Mouse (Mus musculus) CH12.LX (cell line): ENCODE data around the gene Mvk. TPM values are rescaled to one million over a fixed set of nuclear protein-coding genes. Genes with fewer than 3 reads are reported as not detected.

Experiments
- DNase-seq: peaks from one replicate; pipeline ENCODE4 v3.0.0-alpha.2; 2013; ENCODE audit errors: extremely low read depth
- H3K27ac ChIP-seq: 2 replicates; pipeline ENCODE4 v1.5.1; 2012; ENCODE audit warnings: low read depth, mild to moderate bottlenecking, control low read depth, moderate library complexity; ENCODE audit not compliant: insufficient read depth
- H3K27me3 ChIP-seq: replicated peaks from 2 replicates; pipeline ENCODE3; 2012; ENCODE audit warnings: inconsistent platforms
- H3K36me3 ChIP-seq, 2 experiments: replicated peaks in 1 of 2; 2 replicates each; pipeline versions ENCODE3 to v1.6.1; 2012; ENCODE audit warnings: inconsistent platforms in 1 of 2, low read length in 1 of 2, mild to moderate bottlenecking in 1 of 2, mixed read lengths in 1 of 2, moderate library complexity in 1 of 2; ENCODE audit not compliant: control insufficient read depth in 1 of 2, insufficient read depth in 1 of 2
- H3K4me1 ChIP-seq, 2 experiments: 2 replicates each; pipeline ENCODE4 v1.6.1; 2012; ENCODE audit warnings: inconsistent platforms in 1 of 2, moderate library complexity in 1 of 2; ENCODE audit not compliant: insufficient read depth in 2 of 2, control insufficient read depth in 1 of 2
- H3K4me2 ChIP-seq: 2 replicates; pipeline ENCODE4 v1.6.1; 2012; ENCODE audit warnings: low read depth, mild to moderate bottlenecking, control low read depth; ENCODE audit not compliant: poor library complexity, insufficient read depth, severe bottlenecking
- H3K4me3 ChIP-seq, 3 experiments: fragments of 150-350 bp in 1 of 3; sonication (generic) in 1 of 3; replicated peaks in 1 of 3; 2 replicates each; pipeline versions ENCODE3 to v1.5.1; 2011 to 2012; ENCODE audit warnings: low read depth in 2 of 3, low read length in 2 of 3, mild to moderate bottlenecking in 2 of 3, moderate library complexity in 2 of 3, control low read depth in 1 of 3, improper control_type of control experiment in 1 of 3, inconsistent platforms in 1 of 3, mixed read lengths in 1 of 3; ENCODE audit not compliant: poor library complexity in 1 of 3
- H3K79me2 ChIP-seq: replicated peaks from 2 replicates; pipeline ENCODE4 v1.6.1; 2012; ENCODE audit warnings: mild to moderate bottlenecking, moderate library complexity; ENCODE audit not compliant: control insufficient read depth, poor library complexity, insufficient read depth, severe bottlenecking; ENCODE audit errors: extremely low read depth
- H3K9ac ChIP-seq: 2 replicates; pipeline ENCODE4 v1.6.1; 2012; ENCODE audit warnings: low read depth, mild to moderate bottlenecking, control low read depth, moderate library complexity; ENCODE audit not compliant: insufficient read depth
- H3K9me3 ChIP-seq: replicated peaks from 2 replicates; pipeline ENCODE3; 2012; ENCODE audit warnings: low read length, inconsistent platforms, mixed read lengths
- CTCF ChIP-seq, 2 experiments: IDR thresholded peaks in 1 of 2; conservative IDR thresholded peaks in 1 of 2; 2 replicates each; pipeline ENCODE4 v1.5.1; 2011 to 2012; ENCODE audit warnings: low read depth in 2 of 2, low read length in 2 of 2, improper control_type of control experiment in 1 of 2, inconsistent platforms in 1 of 2, mild to moderate bottlenecking in 1 of 2, moderate library complexity in 1 of 2
- E2F4 ChIP-seq: IDR thresholded peaks from 2 replicates; pipeline ENCODE4 v1.6.1; 2011; ENCODE audit warnings: low read depth, low read length, improper control_type of control experiment; ENCODE audit not compliant: insufficient replicate concordance
- ELF1 ChIP-seq: IDR thresholded peaks from 2 replicates; pipeline ENCODE4 v1.6.1; 2014; ENCODE audit warnings: low read depth, mild to moderate bottlenecking, inconsistent platforms, low read length, improper control_type of control experiment
- EP300 ChIP-seq: IDR thresholded peaks from 2 replicates; pipeline ENCODE4 v1.6.1; 2011; ENCODE audit warnings: low read length, improper control_type of control experiment
- GABPA ChIP-seq: IDR thresholded peaks from 2 replicates; pipeline ENCODE4 v1.6.1; 2012; ENCODE audit warnings: low read depth, low read length, improper control_type of control experiment, inconsistent platforms; ENCODE audit not compliant: insufficient replicate concordance
- HCFC1 ChIP-seq: IDR thresholded peaks from 2 replicates; pipeline ENCODE4 v1.6.1; 2012; ENCODE audit warnings: low read depth, mild to moderate bottlenecking, inconsistent platforms, low read length, improper control_type of control experiment
- MAFK ChIP-seq: IDR thresholded peaks from 2 replicates; pipeline ENCODE4 v1.6.1; 2011; ENCODE audit warnings: low read length, improper control_type of control experiment; ENCODE audit not compliant: insufficient replicate concordance
- MAZ ChIP-seq: IDR thresholded peaks from 2 replicates; pipeline ENCODE4 v1.6.1; 2012; ENCODE audit warnings: low read depth, mild to moderate bottlenecking, inconsistent platforms, low read length, improper control_type of control experiment, moderate library complexity
- RAD21 ChIP-seq: IDR thresholded peaks from 2 replicates; pipeline ENCODE4 v1.6.1; 2011; ENCODE audit warnings: low read depth, mild to moderate bottlenecking, low read length, improper control_type of control experiment, moderate library complexity
- TBP ChIP-seq: conservative IDR thresholded peaks from 2 replicates; pipeline ENCODE4 v1.6.1; 2011; ENCODE audit warnings: low read depth, low read length, improper control_type of control experiment
- TCF12 ChIP-seq: IDR thresholded peaks from 2 replicates; pipeline ENCODE4 v1.6.1; 2014; ENCODE audit warnings: low read depth, mild to moderate bottlenecking, inconsistent platforms, low read length, improper control_type of control experiment
- USF1 ChIP-seq: IDR thresholded peaks from 2 replicates; pipeline ENCODE4 v1.6.1; 2014; ENCODE audit warnings: low read depth, mild to moderate bottlenecking, inconsistent platforms, low read length, improper control_type of control experiment
- USF2 ChIP-seq: conservative IDR thresholded peaks from 2 replicates; pipeline ENCODE4 v1.6.1; 2011; ENCODE audit warnings: low read depth, low read length, improper control_type of control experiment
- dilution Hi-C: fragments of 300-500 bp; cut with MboI; formaldehyde crosslinking; loops from 2 replicates; pipeline ENCODE4 v1.14.3; 2020; ENCODE audit warnings: low sequenced_read_pairs; ENCODE audit not compliant: extremely low pct_unique_long_range_greater_than_20kb, extremely low pct_ligation_motif_present
- in situ Hi-C: fragments of 300-500 bp; cut with MboI; formaldehyde crosslinking; loops from 3 replicates; pipeline ENCODE4 v1.14.3; 2019; ENCODE audit warnings: low sequenced_read_pairs, low pct_ligation_motif_present, low pct_unique_long_range_greater_than_20kb, mixed read lengths
- polyA plus RNA-seq: library from polyadenylated mRNA; unstranded; fragments of >175 nt; gene quantifications from 2 replicates; pipeline ENCODE4 v1.2.1, GENCODE M21; 2012; ENCODE audit warnings: low read depth; ENCODE audit not compliant: insufficient read length
- total RNA-seq, 2 experiments: library from RNA; depleted of rRNA; stranded (reverse); fragments of 300-350 nt in 1 of 2; fragments of >200 nt in 1 of 2; gene quantifications; 2 replicates each; pipeline ENCODE4 v1.2.3; 2012 to 2014

Gene Mvk
- total and polyA plus RNA-seq, 3 experiments = 21.0 to 27.9 (median 24.2) TPM

DNA sequence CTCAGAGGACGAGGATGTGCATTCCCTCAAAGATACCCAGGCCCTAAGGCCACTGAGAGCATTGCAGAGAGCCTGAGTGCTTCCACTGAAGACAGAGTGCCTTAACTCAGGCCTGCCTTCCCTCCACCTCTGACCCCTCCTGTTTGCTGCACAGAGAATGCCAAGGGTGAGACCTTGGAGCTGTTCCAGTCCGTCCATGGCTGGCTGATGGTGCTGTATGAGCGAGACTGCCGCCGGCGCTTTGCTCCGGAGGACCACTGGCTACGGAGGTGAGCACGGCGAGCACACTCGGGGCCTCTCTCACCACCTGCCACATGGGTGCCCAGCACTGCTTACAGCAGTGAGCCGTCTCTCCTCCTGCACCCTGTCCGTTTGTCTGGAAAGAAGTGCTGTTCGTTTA lies 37.5 kb upstream of the Mvk start:
- H3K27me3 ChIP-seq = no peaks in the 10 kb centered on the region
- no peak overlapping the region for H3K27ac ChIP-seq
- H3K36me3 ChIP-seq = peaks cover 98 to 100% of the 10 kb centered on the region in 2 experiments
- no peak overlapping the region for H3K4me3 ChIP-seq
- TF ChIP-seq ELF1 = no peak
- no peak overlapping the region for H3K9ac ChIP-seq
- DNase-seq = no peak
- no peaks in the 10 kb centered on the region for H3K4me1 ChIP-seq
- no peaks in the 10 kb centered on the region for H3K9me3 ChIP-seq
- dilution Hi-C loops (no loop called here), in situ Hi-C loops (no loop called here)
- H3K79me2 ChIP-seq = no peaks in the 10 kb centered on the region
- H3K4me2 ChIP-seq = no peak overlapping the region

DNA sequence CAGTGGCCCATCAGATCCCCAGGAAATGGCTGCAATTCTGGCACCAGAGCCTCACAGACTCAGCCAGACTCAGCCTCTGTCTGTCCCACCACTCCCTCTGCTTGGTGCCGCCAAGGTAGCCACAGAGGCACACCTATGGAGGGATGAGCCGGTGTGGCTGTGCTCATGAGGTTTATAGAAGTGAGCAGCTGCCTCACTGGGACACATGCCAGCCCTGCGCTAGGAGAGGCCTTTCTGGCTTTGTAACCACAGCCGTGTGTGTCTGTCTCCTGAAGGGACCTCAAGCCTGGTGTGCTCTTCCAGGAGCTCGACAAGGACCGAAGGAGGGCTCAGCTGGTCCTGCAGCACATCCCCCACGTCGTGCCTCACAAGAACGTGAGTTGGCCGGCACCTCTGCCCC lies 36.8 kb upstream of the Mvk start:
- Histone ChIP-seq H3K4me1 (no peaks in the 10 kb centered on the region), H3K9me3 (no peaks in the 10 kb centered on the region), H3K79me2 (no peaks in the 10 kb centered on the region), H3K9ac (no peak overlapping the region), H3K27ac (no peak overlapping the region), H3K4me3 (no peak overlapping the region), H3K36me3 (peaks cover 98 to 100% of the 10 kb centered on the region in 2 experiments), H3K4me2 (no peak overlapping the region), H3K27me3 (no peaks in the 10 kb centered on the region)
- in situ Hi-C loops = no loop called here
- TF ChIP-seq E2F4 (no peak), USF2 (no peak), TBP (no peak), RAD21 (no peak), MAZ (no peak), MAFK (no peak), USF1 (no peak), CTCF (conservative IDR thresholded peaks at IDR 0.05 in 1 of 2, IDR thresholded peaks at IDR 0.05 in 1 of 2; ENCODE audit: low read depth in 2 of 2, low read length in 2 of 2) (no peak)
- dilution Hi-C loops = no loop called here
- no peak for DNase-seq

DNA sequence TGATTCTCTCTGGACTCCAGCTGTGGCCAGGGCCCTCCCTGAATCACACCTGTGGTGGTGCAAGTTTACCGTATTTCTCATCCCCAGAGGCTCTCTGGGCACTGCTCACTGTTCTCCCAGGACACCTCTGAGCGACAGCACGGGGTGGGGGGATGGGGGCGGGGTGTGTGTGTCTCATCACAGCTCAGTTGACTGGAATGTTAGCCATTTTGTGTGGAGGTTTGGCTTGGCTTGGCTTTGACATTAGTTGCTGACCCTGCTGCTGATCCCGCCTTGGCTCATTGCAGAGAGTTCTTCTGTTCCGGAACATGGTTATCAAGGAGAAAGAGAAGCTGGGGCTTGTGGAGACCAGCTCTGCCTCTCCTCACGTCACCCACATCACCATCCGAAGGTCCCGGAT lies 36.3 kb upstream of the Mvk start:
- H3K27me3 ChIP-seq = no peaks in the 10 kb centered on the region
- H3K9me3 ChIP-seq = no peaks in the 10 kb centered on the region
- H3K9ac ChIP-seq = no peak overlapping the region
- H3K36me3 ChIP-seq = peaks cover 98 to 100% of the 10 kb centered on the region in 2 experiments
- DNase-seq = no peak
- H3K4me3 ChIP-seq = no peak overlapping the region
- no peak overlapping the region for H3K4me2 ChIP-seq
- in situ Hi-C loops = no loop called here
- TF ChIP-seq TCF12 (no peak), E2F4 (no peak), GABPA (no peak), EP300 (no peak), HCFC1 (no peak), CTCF (conservative IDR thresholded peaks at IDR 0.05 in 1 of 2, IDR thresholded peaks at IDR 0.05 in 1 of 2; ENCODE audit: low read depth in 2 of 2, low read length in 2 of 2) (no peak)
- no peaks in the 10 kb centered on the region for H3K4me1 ChIP-seq
- dilution Hi-C loops = no loop called here
- no peaks in the 10 kb centered on the region for H3K79me2 ChIP-seq
- no peak overlapping the region for H3K27ac ChIP-seq
